Mouse (Mus musculus) neural tube, embryonic 12.5 days (tissue): ENCODE measurements around the gene Chp2. TPM values are rescaled to one million over a fixed set of nuclear protein-coding genes. Genes with fewer than 3 reads are reported as not detected.
"Not testable (repeated sequence)": the region's sequence is repeated elsewhere in the genome, so short reads cannot be mapped to it uniquely, and the experiment has no call there.

Experiments used
- ATAC-seq: fragments of 200-750 bp; cut with Nextera tagmentation; 2 replicates; pipeline ENCODE4 v1.8.0; 2017; ENCODE audit warnings: low read depth, mild to moderate bottlenecking, moderate TSS enrichment, moderate library complexity; ENCODE audit not compliant: low FRiP score
- H3K27ac ChIP-seq: fragments of 300-500 bp; sonication (generic); 2 replicates; pipeline ENCODE4 v1.5.1; 2016
- H3K27me3 ChIP-seq: fragments of 300-500 bp; sonication (generic); replicated peaks from 2 replicates; pipeline ENCODE4 v1.6.1; 2016; ENCODE audit warnings: mild to moderate bottlenecking
- H3K36me3 ChIP-seq: fragments of 300-500 bp; sonication (generic); 2 replicates; pipeline ENCODE4 v1.6.1; 2016; ENCODE audit warnings: mild to moderate bottlenecking
- H3K4me1 ChIP-seq: fragments of 300-500 bp; sonication (generic); 2 replicates; pipeline ENCODE4 v1.6.1; 2016
- H3K4me2 ChIP-seq: fragments of 300-500 bp; sonication (generic); replicated peaks from 2 replicates; pipeline ENCODE4 v1.6.1; 2016; ENCODE audit warnings: mild to moderate bottlenecking
- H3K4me3 ChIP-seq: fragments of 300-500 bp; sonication (generic); 2 replicates; pipeline ENCODE4 v1.5.1; 2016
- H3K9ac ChIP-seq: fragments of 300-500 bp; sonication (generic); 2 replicates; pipeline ENCODE4 v1.6.1; 2016; ENCODE audit warnings: mild to moderate bottlenecking
- H3K9me3 ChIP-seq: fragments of 300-500 bp; sonication (generic); 2 replicates; pipeline ENCODE4 v1.6.1; 2016; ENCODE audit warnings: mild to moderate bottlenecking
- WGBS: fragments of 180-500 bp; shearing (Covaris S2); methylation state at CpG from one replicate; pipeline ENCODE4 v1.1.7; 2016; 5-methylcytosine and 5-hydroxymethylcytosine counted together
- polyA plus RNA-seq: library from polyadenylated mRNA; unstranded; fragments of >200 nt; fragmentation: Nextera tagmentation; extraction: Ambion mirVana; gene quantifications from 2 replicates; pipeline ENCODE4 v1.2.1, GENCODE M21; 2016

Gene Chp2
- polyA plus RNA-seq, 1 experiment from 2014 or later: 0.39 TPM

GRCm38 (mm10) chr7:122206121-122206520, 13.2 kb upstream of the Chp2 start:
- H3K4me1 ChIP-seq: no peaks in the 10 kb centered on the region
- H3K9ac ChIP-seq: no peak overlapping the region
- H3K36me3 ChIP-seq: no peaks in the 10 kb centered on the region
- WGBS: 82% methylated on average over 2 of the region's 2 CpGs
- no peaks in the 10 kb centered on the region for H3K27me3 ChIP-seq
- no peak for ATAC-seq
- no peak overlapping the region for H3K4me3 ChIP-seq
- no peak overlapping the region for H3K27ac ChIP-seq
- no peak overlapping the region for H3K4me2 ChIP-seq
- H3K9me3 ChIP-seq: no peaks in the 10 kb centered on the region

DNA sequence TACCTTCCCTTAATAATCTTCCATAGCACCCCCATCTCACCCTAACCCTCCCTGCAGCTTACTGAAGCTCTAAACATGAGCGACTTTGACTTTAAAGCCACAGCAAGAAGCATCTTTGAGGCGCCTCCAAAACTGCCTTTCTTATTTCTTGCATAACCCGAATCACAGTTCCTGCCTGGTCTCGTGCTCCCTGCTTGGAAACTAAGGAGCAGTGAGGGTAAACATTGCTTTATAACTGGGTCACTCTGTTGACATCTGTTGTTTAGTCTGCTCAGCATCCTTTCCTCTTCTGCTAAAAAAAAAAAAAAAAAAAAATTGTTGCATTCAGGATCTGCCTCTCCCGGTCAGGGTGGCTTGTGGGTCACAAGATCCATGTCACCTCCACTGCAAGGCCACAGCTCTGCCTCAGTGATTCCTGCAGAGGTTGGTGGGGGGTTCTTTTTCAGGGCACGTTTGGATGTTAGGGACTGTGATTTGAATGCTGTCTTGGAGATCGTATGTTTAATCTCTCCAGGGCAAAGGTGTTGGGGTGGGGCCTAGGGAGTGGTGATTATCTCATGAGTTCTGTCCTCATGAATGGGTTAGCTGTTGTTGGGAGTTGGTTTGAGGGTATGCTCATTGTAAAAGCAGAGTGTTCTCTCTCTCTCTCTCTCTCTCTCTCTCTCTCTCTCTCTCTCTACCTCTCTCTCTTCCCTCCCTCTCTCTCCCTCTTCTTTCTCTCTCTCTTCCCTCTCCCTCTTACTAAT, 10.8 kb upstream of the Chp2 start:
- no peak for ATAC-seq
- 68% methylated on average over 7 of the region's 7 CpGs for WGBS
- Histone ChIP-seq H3K4me2 (no peak overlapping the region), H3K27ac (no peak overlapping the region), H3K4me1 (no peaks in the 10 kb centered on the region), H3K9me3 (no peaks in the 10 kb centered on the region), H3K27me3 (no peaks in the 10 kb centered on the region), H3K4me3 (no peak overlapping the region), H3K36me3 (no peaks in the 10 kb centered on the region), H3K9ac (no peak overlapping the region)

- Histone ChIP-seq H3K36me3 (no peaks in the 10 kb centered on the region), H3K4me1 (no peaks in the 10 kb centered on the region), H3K4me2 (no peak overlapping the region), H3K27ac (no peak overlapping the region), H3K9ac (no peak overlapping the region), H3K27me3 (no peaks in the 10 kb centered on the region), H3K9me3 (no peaks in the 10 kb centered on the region), H3K4me3 (no peak overlapping the region)
- ATAC-seq: no peak
- WGBS: 77% methylated on average over 7 of the region's 7 CpGs
These were observed 6.9 kb downstream of the Chp2 start for GRCm38 (mm10) chr7:122226020-122226742.

DNA sequence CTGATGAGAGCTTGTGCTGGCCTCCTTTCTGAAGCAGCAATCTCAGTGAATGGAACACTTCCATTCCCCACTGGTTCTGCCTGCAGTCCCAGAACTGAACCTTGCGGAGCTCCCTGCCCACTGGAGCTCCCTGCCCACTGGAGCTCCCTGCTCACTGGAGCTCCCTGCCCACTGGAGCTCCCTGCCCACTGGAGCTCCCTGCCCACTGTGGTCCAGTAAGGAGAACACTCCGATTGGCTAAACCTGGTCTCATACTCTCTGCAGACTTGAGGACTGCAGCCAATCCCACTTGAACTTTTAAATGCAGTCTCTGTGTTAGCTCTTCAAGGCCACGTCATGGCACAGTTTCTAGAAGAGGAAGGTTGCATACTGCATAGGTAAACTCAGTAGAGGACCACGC, 7.4 kb downstream of the Chp2 start:
- ATAC-seq: no peak
- Histone ChIP-seq H3K9me3 (no peaks in the 10 kb centered on the region), H3K36me3 (no peaks in the 10 kb centered on the region), H3K9ac (no peak overlapping the region), H3K4me3 (no peak overlapping the region), H3K4me1 (no peaks in the 10 kb centered on the region), H3K27me3 (no peaks in the 10 kb centered on the region), H3K27ac (no peak overlapping the region), H3K4me2 (no peak overlapping the region)
- WGBS: 88% methylated on average over 4 of the region's 4 CpGs

- ATAC-seq: no peak
- Histone ChIP-seq H3K36me3 (no peaks in the 10 kb centered on the region), H3K4me1 (no peaks in the 10 kb centered on the region), H3K4me2 (no peak overlapping the region), H3K9ac (no peak overlapping the region), H3K27me3 (no peaks in the 10 kb centered on the region), H3K4me3 (no peak overlapping the region), H3K27ac (no peak overlapping the region), H3K9me3 (no peaks in the 10 kb centered on the region)
- 54% methylated on average over 3 of the region's 3 CpGs for WGBS
These were observed 10.0 kb downstream of the Chp2 start for GRCm38 (mm10) chr7:122229306-122229705.

DNA sequence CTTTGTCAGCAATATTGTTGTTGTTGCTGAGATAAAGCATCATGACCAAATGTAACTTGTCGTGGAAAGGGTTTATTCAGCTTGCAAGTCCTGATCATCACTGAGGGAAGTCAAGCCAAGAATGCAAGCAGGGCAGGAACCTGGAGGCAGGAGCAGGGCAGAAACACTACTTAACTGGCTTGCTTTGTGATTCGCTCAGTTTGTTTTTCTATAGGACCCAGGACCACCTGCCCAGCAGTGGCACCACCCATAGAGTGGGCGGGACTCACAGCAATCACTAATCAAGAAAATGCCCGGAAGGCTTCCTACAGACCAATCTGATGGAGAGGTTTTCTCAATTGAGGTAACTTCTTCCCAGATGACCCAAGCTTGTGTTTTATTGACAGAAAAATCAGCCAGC, 10.6 kb downstream of the Chp2 start:
- Histone ChIP-seq H3K9ac (no peak overlapping the region), H3K36me3 (no peaks in the 10 kb centered on the region), H3K4me2 (no peak overlapping the region), H3K9me3 (no peaks in the 10 kb centered on the region), H3K27me3 (no peaks in the 10 kb centered on the region), H3K27ac (no peak overlapping the region), H3K4me1 (no peaks in the 10 kb centered on the region), H3K4me3 (no peak overlapping the region)
- 62% methylated on average over 4 of the region's 4 CpGs for WGBS
- no peak for ATAC-seq

GRCm38 (mm10) chr7:122230866-122231265, 11.6 kb downstream of the Chp2 start:
- Histone ChIP-seq H3K4me2 (no peak overlapping the region), H3K27ac (no peak overlapping the region), H3K27me3 (no peaks in the 10 kb centered on the region), H3K9me3 (no peaks in the 10 kb centered on the region), H3K4me3 (no peak overlapping the region), H3K9ac (no peak overlapping the region), H3K36me3 (no peaks in the 10 kb centered on the region), H3K4me1 (no peaks in the 10 kb centered on the region)
- ATAC-seq: no peak
- 83% methylated on average over 4 of the region's 4 CpGs for WGBS

DNA sequence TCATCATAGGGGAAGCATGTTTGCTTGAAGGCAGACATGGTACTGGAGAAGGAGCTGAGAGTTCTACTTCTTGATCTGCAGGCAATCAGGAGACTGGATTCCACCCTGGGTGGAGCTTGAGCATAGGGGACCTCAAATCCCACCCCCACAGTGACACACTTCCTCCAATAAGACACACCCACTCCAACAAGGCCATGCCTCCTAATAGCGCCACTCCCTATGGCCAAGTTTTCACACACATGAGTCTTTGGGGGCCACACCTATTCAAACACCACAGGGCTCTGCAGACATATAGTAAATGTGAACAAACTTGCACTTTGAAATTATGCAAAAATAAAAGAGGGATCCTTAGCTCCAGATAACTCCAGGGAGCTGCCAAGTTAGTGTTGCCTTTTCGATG, 19.6 kb downstream of the Chp2 start:
- Histone ChIP-seq H3K9ac (no peak overlapping the region), H3K4me1 (no peaks in the 10 kb centered on the region), H3K27me3 (no peaks in the 10 kb centered on the region), H3K4me3 (no peak overlapping the region), H3K27ac (no peak overlapping the region), H3K4me2 (no peak overlapping the region), H3K36me3 (no peaks in the 10 kb centered on the region), H3K9me3 (no peaks in the 10 kb centered on the region)
- no peak for ATAC-seq
- WGBS: 92% methylated on average over 2 of the region's 2 CpGs

GRCm38 (mm10) chr7:122240413-122241119, 21.3 kb downstream of the Chp2 start:
- H3K9ac ChIP-seq: no peak overlapping the region
- no peaks in the 10 kb centered on the region for H3K4me1 ChIP-seq
- no peaks in the 10 kb centered on the region for H3K36me3 ChIP-seq
- 80% methylated on average over 6 of the region's 6 CpGs for WGBS
- ATAC-seq: no peak
- H3K4me3 ChIP-seq: no peak overlapping the region
- H3K27me3 ChIP-seq: no peaks in the 10 kb centered on the region
- no peak overlapping the region for H3K27ac ChIP-seq
- H3K4me2 ChIP-seq: no peak overlapping the region
- no peaks in the 10 kb centered on the region for H3K9me3 ChIP-seq

- H3K27ac ChIP-seq: no peak overlapping the region
- no peaks in the 10 kb centered on the region for H3K4me1 ChIP-seq
- H3K36me3 ChIP-seq: no peaks in the 10 kb centered on the region
- no peak overlapping the region for H3K4me3 ChIP-seq
- no peak overlapping the region for H3K9ac ChIP-seq
- no peaks in the 10 kb centered on the region for H3K27me3 ChIP-seq
- no peak overlapping the region for H3K4me2 ChIP-seq
- 48% methylated on average over 1 of the region's 1 CpGs for WGBS
- ATAC-seq: no peak
- no peaks in the 10 kb centered on the region for H3K9me3 ChIP-seq
These were observed 23.0 kb downstream of the Chp2 start for GRCm38 (mm10) chr7:122242260-122242659.

GRCm38 (mm10) chr7:122242744-122243143, 23.4 kb downstream of the Chp2 start:
- H3K9ac ChIP-seq, H3K4me2 ChIP-seq, H3K36me3 ChIP-seq, ATAC-seq, H3K27me3 ChIP-seq, H3K4me1 ChIP-seq, H3K27ac ChIP-seq, H3K4me3 ChIP-seq, H3K9me3 ChIP-seq: not testable (repeated sequence)

DNA sequence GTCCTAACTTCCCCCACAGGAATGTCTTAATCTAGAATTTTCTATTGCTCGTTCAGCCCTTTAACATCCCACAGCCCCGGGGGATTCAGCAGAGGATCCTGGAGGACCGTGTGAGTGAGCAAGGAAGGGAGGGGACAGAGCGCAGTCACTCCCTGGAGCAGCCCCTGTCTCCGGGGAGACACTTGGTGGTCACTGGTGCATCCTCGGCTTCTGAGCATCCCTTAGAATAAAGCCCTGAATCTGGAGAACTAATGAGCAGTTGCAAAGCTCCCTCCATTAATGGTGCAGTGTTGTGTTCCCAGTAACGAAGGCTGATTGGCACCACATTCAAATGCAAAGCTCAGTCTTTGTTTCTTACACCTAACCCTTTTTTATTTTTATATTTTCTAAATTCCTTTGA, 24.9 kb downstream of the Chp2 start:
- Histone ChIP-seq H3K27me3 (no peaks in the 10 kb centered on the region), H3K36me3 (no peaks in the 10 kb centered on the region), H3K9ac (no peak overlapping the region), H3K4me2 (no peak overlapping the region), H3K9me3 (no peaks in the 10 kb centered on the region), H3K27ac (no peak overlapping the region), H3K4me3 (no peak overlapping the region), H3K4me1 (no peaks in the 10 kb centered on the region)
- WGBS: 46% methylated on average over 7 of the region's 7 CpGs
- ATAC-seq: no peak
